Mouse (Mus musculus): ENCODE measurements around the gene Tas2r135. TPM values are rescaled to one million over a fixed set of nuclear protein-coding genes. Genes with fewer than 3 reads are reported as not detected.

The Tas2r135 gene
- 1 to 10 TPM in 3 of 4 experiments, under 1 TPM in 1; 1.00 to 5.7 (median 2.6) TPM for total RNA-seq (2022)

GRCm38 (mm10) chr6:42405134-42405533 lies at the start of gene Tas2r135:
Gene Tas2r135, plus strand, starts transcription at chr6:42405434.
- DNase-seq, result no peak

GRCm38 (mm10) chr6:42355794-42356600 lies 49.2 kb upstream of the Tas2r135 start:
- no peak for DNase-seq

GRCm38 (mm10) chr6:42356913-42357312 lies 48.3 kb upstream of the Tas2r135 start:
- DNase-seq, result no peak

- DNase-seq, result no peak
Measured at GRCm38 (mm10) chr6:42357901-42358300, 47.3 kb upstream of the Tas2r135 start.

- DNase-seq, result no peak
Measured at GRCm38 (mm10) chr6:42358901-42359300, 46.3 kb upstream of the Tas2r135 start.

GRCm38 (mm10) chr6:42359364-42360147 lies 45.7 kb upstream of the Tas2r135 start:
- DNase-seq, result no peak

- DNase-seq, result no peak
Measured at GRCm38 (mm10) chr6:42360231-42360840, 44.9 kb upstream of the Tas2r135 start.

- DNase-seq, result no peak
Measured at GRCm38 (mm10) chr6:42361041-42361895, 44.0 kb upstream of the Tas2r135 start.

- no peak for DNase-seq
Measured at GRCm38 (mm10) chr6:42362074-42362473, 43.2 kb upstream of the Tas2r135 start.

- no peak for DNase-seq
Measured at GRCm38 (mm10) chr6:42362497-42362896, 42.7 kb upstream of the Tas2r135 start.

GRCm38 (mm10) chr6:42362974-42363373 lies 42.3 kb upstream of the Tas2r135 start:
- no peak for DNase-seq

GRCm38 (mm10) chr6:42364066-42364465 lies 41.2 kb upstream of the Tas2r135 start:
- DNase-seq, result no peak

GRCm38 (mm10) chr6:42364607-42365006 lies 40.6 kb upstream of the Tas2r135 start:
- no peak for DNase-seq

- DNase-seq, result no peak
Measured at GRCm38 (mm10) chr6:42365215-42365614, 40.0 kb upstream of the Tas2r135 start.

- no peak for DNase-seq
Measured at GRCm38 (mm10) chr6:42369870-42370269, 35.4 kb upstream of the Tas2r135 start.

GRCm38 (mm10) chr6:42370630-42371363 lies 34.4 kb upstream of the Tas2r135 start:
- DNase-seq, result no peak

- DNase-seq, result no peak
Measured at GRCm38 (mm10) chr6:42372001-42372400, 33.2 kb upstream of the Tas2r135 start.

GRCm38 (mm10) chr6:42372421-42372815 lies 32.8 kb upstream of the Tas2r135 start:
- no peak for DNase-seq

GRCm38 (mm10) chr6:42372816-42373547 lies 32.3 kb upstream of the Tas2r135 start, which contains the start of gene Epha1:
Gene Epha1, minus strand, starts transcription at chr6:42373268.
- DNase-seq, result no peak

GRCm38 (mm10) chr6:42373669-42374430 lies 31.4 kb upstream of the Tas2r135 start:
- no peak for DNase-seq
